Mouse (Mus musculus) retina, postnatal 1 day (tissue): ENCODE measurements at regions not wholly inside any gene's neighbourhood (a gene's known extent, or its start where the extent isn't known, plus 50 kb on each side); places are given as distances from the start of the nearest gene placed in this dataset.

ENCODE experiments used
- DNase-seq: peaks from one replicate; pipeline ENCODE4 v3.0.0-alpha.2; 2012

- DNase-seq: no peak
Measured at GRCm38 (mm10) chr7:36420741-36421140, 277.2 kb upstream of the Tshz3 start.

GRCm38 (mm10) chr7:36449181-36449915 is 248.6 kb upstream of the Tshz3 start:
- no peak for DNase-seq

- DNase-seq: no peak
Measured at GRCm38 (mm10) chr7:36453816-36454215, 244.1 kb upstream of the Tshz3 start.

GRCm38 (mm10) chr7:36456080-36456479 is 241.8 kb upstream of the Tshz3 start:
- no peak for DNase-seq

- no peak for DNase-seq
Measured at GRCm38 (mm10) chr7:36462422-36462833, 235.5 kb upstream of the Tshz3 start.

- no peak for DNase-seq
Measured at GRCm38 (mm10) chr7:36469386-36469785, 228.5 kb upstream of the Tshz3 start.

GRCm38 (mm10) chr7:36473532-36473931 is 224.4 kb upstream of the Tshz3 start:
- DNase-seq: no peak

GRCm38 (mm10) chr7:36476434-36476833 is 221.5 kb upstream of the Tshz3 start:
- DNase-seq: peak; percentile 24

GRCm38 (mm10) chr7:36476851-36477644 is 220.9 kb upstream of the Tshz3 start:
- DNase-seq: peak; percentile 82

- no peak for DNase-seq
Measured at GRCm38 (mm10) chr7:36488155-36488554, 209.8 kb upstream of the Tshz3 start.

GRCm38 (mm10) chr7:36491173-36491581 is 206.7 kb upstream of the Tshz3 start:
- no peak for DNase-seq

GRCm38 (mm10) chr7:36504010-36504875 is 193.7 kb upstream of the Tshz3 start:
- DNase-seq: peak; percentile 94

- no peak for DNase-seq
Measured at GRCm38 (mm10) chr7:36507895-36508431, 190.0 kb upstream of the Tshz3 start.

- no peak for DNase-seq
Measured at GRCm38 (mm10) chr7:36513680-36514079, 184.2 kb upstream of the Tshz3 start.

GRCm38 (mm10) chr7:36516094-36516663 is 181.7 kb upstream of the Tshz3 start:
- DNase-seq: no peak

- DNase-seq: no peak
Measured at GRCm38 (mm10) chr7:36519027-36519426, 178.9 kb upstream of the Tshz3 start.

- no peak for DNase-seq
Measured at GRCm38 (mm10) chr7:36522960-36523359, 175.0 kb upstream of the Tshz3 start.

GRCm38 (mm10) chr7:36526148-36526547 is 171.8 kb upstream of the Tshz3 start:
- no peak for DNase-seq

GRCm38 (mm10) chr7:36526692-36527091 is 171.2 kb upstream of the Tshz3 start:
- DNase-seq: no peak

GRCm38 (mm10) chr7:36529504-36530065 is 168.3 kb upstream of the Tshz3 start:
- no peak for DNase-seq

- no peak for DNase-seq
Measured at GRCm38 (mm10) chr7:36531559-36531958, 166.4 kb upstream of the Tshz3 start.

- no peak for DNase-seq
Measured at GRCm38 (mm10) chr7:36538111-36538510, 159.8 kb upstream of the Tshz3 start.
